Mouse (Mus musculus) embryonic facial prominence, embryonic 14.5 days (tissue): ENCODE measurements at regions not wholly inside any gene's neighbourhood (a gene's known extent, or its start where the extent isn't known, plus 50 kb on each side); places are given as distances from the start of the nearest gene placed in this dataset.
A peak's percentile ranks its signal among the peaks of the same experiment; 100 is the strongest.
"Not testable (repeated sequence)": the region's sequence is repeated elsewhere in the genome, so short reads cannot be mapped to it uniquely, and the experiment has no call there.

ENCODE experiments used
- ATAC-seq: fragments of 200-750 bp; cut with Nextera tagmentation; 2 replicates; pipeline ENCODE4 v1.8.0; 2017; ENCODE audit warnings: low read depth, moderate number of reproducible peaks, moderate TSS enrichment
- DNase-seq: peaks from one replicate; pipeline ENCODE4 v3.0.0-alpha.2; 2015; ENCODE audit warnings: low spot score
- H3K27ac ChIP-seq: fragments of 300-500 bp; sonication (generic); replicated peaks from 2 replicates; pipeline ENCODE4 v1.5.1; 2014; ENCODE audit warnings: low read depth, mild to moderate bottlenecking, low read length, moderate library complexity
- H3K27me3 ChIP-seq: fragments of 300-500 bp; sonication (generic); replicated peaks from 2 replicates; pipeline ENCODE4 v1.6.1; 2014; ENCODE audit warnings: low read length; ENCODE audit not compliant: control insufficient read depth, insufficient read depth
- H3K36me3 ChIP-seq: fragments of 300-500 bp; sonication (generic); 2 replicates; pipeline ENCODE4 v1.6.1; 2014; ENCODE audit warnings: low read length, mixed read lengths; ENCODE audit not compliant: control insufficient read depth, insufficient read depth
- H3K4me1 ChIP-seq: fragments of 300-500 bp; sonication (generic); 2 replicates; pipeline ENCODE4 v1.6.1; 2014; ENCODE audit warnings: antibody characterized with exemption, low read length; ENCODE audit not compliant: control insufficient read depth, insufficient read depth
- H3K4me2 ChIP-seq: fragments of 300-500 bp; sonication (generic); 2 replicates; pipeline ENCODE4 v1.6.1; 2014; ENCODE audit warnings: low read depth, mild to moderate bottlenecking, low read length, moderate library complexity, mixed read lengths
- H3K4me3 ChIP-seq: fragments of 300-500 bp; sonication (generic); 2 replicates; pipeline ENCODE4 v1.5.1; 2014; ENCODE audit warnings: low read depth, mild to moderate bottlenecking, low read length
- H3K9ac ChIP-seq: fragments of 300-500 bp; sonication (generic); 2 replicates; pipeline ENCODE4 v1.6.1; 2014; ENCODE audit warnings: low read depth, mild to moderate bottlenecking, low read length, moderate library complexity, mixed read lengths
- H3K9me3 ChIP-seq: fragments of 300-500 bp; sonication (generic); 2 replicates; pipeline ENCODE4 v1.6.1; 2016; ENCODE audit warnings: low read length; ENCODE audit not compliant: control insufficient read depth
- WGBS: fragments of 180-500 bp; shearing (Covaris S2); extraction: QIAGEN DNeasy Blood & Tissue Kit; methylation state at CpG from one replicate; pipeline ENCODE4 v1.1.7; 2014; 5-methylcytosine and 5-hydroxymethylcytosine counted together

- H3K27ac ChIP-seq, result no peak overlapping the region
- H3K4me1 ChIP-seq, result no peaks in the 10 kb centered on the region
- ATAC-seq (0 out of 2 replicates have a peak, but pooled peaks have one; percentile 33), DNase-seq (peak; percentile 60)
- H3K4me3 ChIP-seq, result no peak overlapping the region
- H3K9ac ChIP-seq, result no peak overlapping the region
- no peaks in the 10 kb centered on the region for H3K27me3 ChIP-seq
- H3K36me3 ChIP-seq, result no peaks in the 10 kb centered on the region
- H3K9me3 ChIP-seq, result no peaks in the 10 kb centered on the region
- WGBS, result 31% methylated on average over 12 of the region's 12 CpGs
- H3K4me2 ChIP-seq, result no peak overlapping the region
These were observed 60.5 kb upstream of the Tmem200a start for GRCm38 (mm10) chr10:26139100-26140093.

DNA sequence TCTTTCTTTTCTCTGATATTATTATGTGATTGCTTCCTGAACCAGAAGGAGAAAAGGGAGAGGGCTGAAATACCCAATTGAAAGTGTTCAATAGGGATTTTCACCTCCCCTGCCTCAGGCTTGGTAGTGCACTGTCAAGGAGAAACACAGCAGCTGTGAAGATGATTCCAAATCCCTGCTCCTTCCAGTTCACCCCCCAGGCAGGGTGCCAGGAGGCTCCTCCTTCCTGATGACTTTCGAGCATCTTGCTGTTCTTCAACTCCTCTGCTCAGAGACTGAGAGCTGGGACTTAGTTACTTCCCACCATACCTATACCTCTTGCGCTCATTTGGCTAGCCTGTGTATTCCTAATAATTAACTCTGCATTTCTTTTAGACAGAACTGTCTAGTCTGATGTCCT, 73.7 kb upstream of the Tmem200a start:
- DNase-seq, result no peak
- no peaks in the 10 kb centered on the region for H3K4me1 ChIP-seq
- ATAC-seq, result no peak

GRCm38 (mm10) chr10:26158786-26159185, 70.7 kb upstream of the Samd3 start:
- Histone ChIP-seq H3K4me3 (no peak overlapping the region), H3K4me1 (no peaks in the 10 kb centered on the region), H3K36me3 (no peaks in the 10 kb centered on the region), H3K9ac (no peak overlapping the region), H3K9me3 (no peaks in the 10 kb centered on the region), H3K27ac (no peak overlapping the region), H3K4me2 (no peak overlapping the region), H3K27me3 (no peaks in the 10 kb centered on the region)
- ATAC-seq (no peak), DNase-seq (no peak)
- 55% methylated on average over 3 of the region's 3 CpGs for WGBS

More for the DNA sequence above, 73.7 kb upstream of the Tmem200a start:
- 73% methylated on average over 2 of the region's 2 CpGs for WGBS
- Histone ChIP-seq H3K27ac (no peak overlapping the region), H3K4me2 (no peak overlapping the region), H3K27me3 (no peaks in the 10 kb centered on the region), H3K9ac (no peak overlapping the region), H3K9me3 (no peaks in the 10 kb centered on the region), H3K4me3 (no peak overlapping the region), H3K36me3 (no peaks in the 10 kb centered on the region)

DNA sequence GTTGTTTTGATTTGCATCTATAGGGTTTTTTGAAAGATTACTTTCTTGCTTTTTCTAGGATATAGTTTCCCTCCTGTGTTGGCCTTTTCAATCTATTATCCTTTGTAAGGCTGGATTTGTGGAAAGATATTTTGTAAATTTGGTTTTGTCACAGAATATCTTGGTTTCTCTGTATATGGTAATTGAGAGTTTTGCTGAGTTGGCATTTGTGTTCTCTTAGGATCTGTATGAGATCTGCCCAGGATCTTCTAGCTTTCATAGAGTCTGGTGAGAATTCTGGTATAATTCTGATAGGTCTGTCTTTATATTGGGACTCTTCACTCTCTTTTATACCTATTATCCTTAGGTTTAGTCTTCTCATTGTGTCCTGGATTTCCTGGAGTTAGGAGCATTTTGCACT, 68.4 kb upstream of the Samd3 start:
- not testable (repeated sequence) for H3K27ac ChIP-seq, H3K9ac ChIP-seq, DNase-seq, H3K36me3 ChIP-seq, H3K9me3 ChIP-seq, H3K27me3 ChIP-seq, H3K4me2 ChIP-seq, ATAC-seq, H3K4me1 ChIP-seq, H3K4me3 ChIP-seq

GRCm38 (mm10) chr10:26164531-26164930, 65.0 kb upstream of the Samd3 start:
- no peak for ATAC-seq
- no peaks in the 10 kb centered on the region for H3K4me1 ChIP-seq
- 88% methylated on average over 2 of the region's 2 CpGs for WGBS
- no peak for DNase-seq
- H3K36me3 ChIP-seq, result no peaks in the 10 kb centered on the region
- no peaks in the 10 kb centered on the region for H3K27me3 ChIP-seq
- no peak overlapping the region for H3K27ac ChIP-seq
- no peak overlapping the region for H3K9ac ChIP-seq
- no peaks in the 10 kb centered on the region for H3K9me3 ChIP-seq
- no peak overlapping the region for H3K4me3 ChIP-seq
- no peak overlapping the region for H3K4me2 ChIP-seq

- Histone ChIP-seq H3K27ac (no peak overlapping the region), H3K9ac (no peak overlapping the region), H3K27me3 (no peaks in the 10 kb centered on the region), H3K36me3 (no peaks in the 10 kb centered on the region), H3K4me2 (no peak overlapping the region), H3K9me3 (no peaks in the 10 kb centered on the region), H3K4me3 (no peak overlapping the region), H3K4me1 (no peaks in the 10 kb centered on the region)
- WGBS, result 88% methylated on average over 1 of the region's 1 CpGs
- ATAC-seq (no peak), DNase-seq (no peak)
These were observed 51.9 kb upstream of the Samd3 start for GRCm38 (mm10) chr10:26177591-26177990.

- ATAC-seq (no peak), DNase-seq (no peak)
- Histone ChIP-seq H3K4me1 (no peaks in the 10 kb centered on the region), H3K9ac (no peak overlapping the region), H3K4me2 (no peak overlapping the region), H3K9me3 (no peaks in the 10 kb centered on the region), H3K27me3 (no peaks in the 10 kb centered on the region), H3K4me3 (no peak overlapping the region), H3K36me3 (no peaks in the 10 kb centered on the region), H3K27ac (no peak overlapping the region)
- 72% methylated on average over 3 of the region's 3 CpGs for WGBS
These were observed 51.2 kb upstream of the Samd3 start for GRCm38 (mm10) chr10:26178356-26178755.
